Mouse (Mus musculus) brain, embryonic 14.5 days (tissue): ENCODE measurements at regions not wholly inside any gene's neighbourhood (a gene's known extent, or its start where the extent isn't known, plus 50 kb on each side); places are given as distances from the start of the nearest gene placed in this dataset.

Experiments
- CTCF ChIP-seq: fragments of 200-500 bp; IDR thresholded peaks from 2 replicates; pipeline ENCODE4 v1.5.1; 2012; ENCODE audit warnings: inconsistent platforms, mild to moderate bottlenecking, moderate library complexity, borderline replicate concordance; ENCODE audit not compliant: insufficient read depth, insufficient read length; ENCODE audit errors: extremely low read depth
- POLR2A ChIP-seq: fragments of 200-500 bp; IDR thresholded peaks from 2 replicates; pipeline ENCODE4 v1.6.1; 2012; ENCODE audit warnings: mild to moderate bottlenecking, inconsistent platforms, borderline replicate concordance; ENCODE audit not compliant: poor library complexity, insufficient read depth, insufficient read length, severe bottlenecking; ENCODE audit errors: extremely low read depth

GRCm38 (mm10) chr8:57052661-57053060 is 268.1 kb upstream of the Hand2 start:
- TF ChIP-seq CTCF (no peak), POLR2A (no peak)
